Mouse (Mus musculus): ENCODE measurements at regions not wholly inside any gene's neighbourhood (a gene's known extent, or its start where the extent isn't known, plus 50 kb on each side); places are given as distances from the start of the nearest gene placed in this dataset.
A peak's percentile ranks its signal among the peaks of the same experiment; 100 is the strongest.

GRCm38 (mm10) chr5:16424745-16425144 lies 128.6 kb upstream of the Hgf start:
- no peak for DNase-seq (ENCODE audit: low read depth, low spot score)

GRCm38 (mm10) chr5:16425302-16425701 lies 128.0 kb upstream of the Hgf start:
- DNase-seq (ENCODE audit: low read depth, low spot score): no peak

GRCm38 (mm10) chr5:16426306-16426705 lies 127.0 kb upstream of the Hgf start:
- DNase-seq (ENCODE audit: low read depth, low spot score): no peak

GRCm38 (mm10) chr5:16434586-16434985 lies 118.7 kb upstream of the Hgf start:
- no peak for DNase-seq (ENCODE audit: low read depth, low spot score)

GRCm38 (mm10) chr5:16445056-16445455 lies 108.2 kb upstream of the Hgf start:
- DNase-seq (ENCODE audit: low read depth, low spot score): no peak

- no peak for DNase-seq (ENCODE audit: low read depth, low spot score)
These were observed 106.3 kb upstream of the Hgf start for GRCm38 (mm10) chr5:16446977-16447376.

GRCm38 (mm10) chr5:16461795-16462194 lies 91.5 kb upstream of the Hgf start:
- DNase-seq (ENCODE audit: low read depth, low spot score): no peak

- no peak for DNase-seq (ENCODE audit: low read depth, low spot score)
These were observed 87.0 kb upstream of the Hgf start for GRCm38 (mm10) chr5:16466266-16466665.

GRCm38 (mm10) chr5:16468560-16468959 lies 84.7 kb upstream of the Hgf start:
- no peak for DNase-seq (ENCODE audit: low read depth, low spot score)

GRCm38 (mm10) chr5:16469221-16469620 lies 84.1 kb upstream of the Hgf start:
- no peak for DNase-seq (ENCODE audit: low read depth, low spot score)

- peak; percentile 46 for DNase-seq (ENCODE audit: low read depth, low spot score)
These were observed 83.5 kb upstream of the Hgf start for GRCm38 (mm10) chr5:16469644-16470275.

GRCm38 (mm10) chr5:16470366-16470982 lies 82.8 kb upstream of the Hgf start:
- no peak for DNase-seq (ENCODE audit: low read depth, low spot score)

GRCm38 (mm10) chr5:16487969-16488368 lies 65.3 kb upstream of the Hgf start:
- DNase-seq (ENCODE audit: low read depth, low spot score): no peak

- DNase-seq (ENCODE audit: low read depth, low spot score): no peak
These were observed 63.5 kb upstream of the Hgf start for GRCm38 (mm10) chr5:16489803-16490202.

GRCm38 (mm10) chr5:16499891-16500290 lies 53.4 kb upstream of the Hgf start:
- no peak for DNase-seq (ENCODE audit: low read depth, low spot score)
